Mouse (Mus musculus) adrenal gland, postnatal 14 days (tissue): ENCODE results near the gene Tmem42. TPM values are rescaled to one million over a fixed set of nuclear protein-coding genes. Genes with fewer than 3 reads are reported as not detected.
A peak's percentile ranks its signal among the peaks of the same experiment; 100 is the strongest.

Source experiments
- DNase-seq: peaks from one replicate; pipeline ENCODE4 v3.0.0; 2021; ENCODE audit warnings: mixed read lengths
- long read RNA-seq, 2 experiments: library from polyadenylated mRNA; stranded (forward); transcript quantifications; one replicate each; pipeline ENCODE4 v2.0.0; 2021
- total RNA-seq: library from RNA; stranded (reverse); gene quantifications from 2 replicates; pipeline ENCODE4 v1.2.3, GENCODE M21; 2021

Tmem42 gene
- total RNA-seq = 14.8 and 19.3 TPM in 2 replicates
- long read RNA-seq, experiment 1, transcript Tmem42-201 (3 exons, 1,041 nt) = major isoform, 41 of 45 reads
- long read RNA-seq, experiment 1, partial matches to known transcripts = 2 of 45 reads
- long read RNA-seq, experiment 1, other reads (novel, unspliced or antisense) = 2 of 45 reads
- long read RNA-seq, experiment 2, transcript Tmem42-201 (3 exons, 1,041 nt) = major isoform, 20 of 21 reads
- long read RNA-seq, experiment 2, partial matches to known transcripts = 0 of 21 reads
- long read RNA-seq, experiment 2, other reads (novel, unspliced or antisense) = 1 of 21 reads

DNA sequence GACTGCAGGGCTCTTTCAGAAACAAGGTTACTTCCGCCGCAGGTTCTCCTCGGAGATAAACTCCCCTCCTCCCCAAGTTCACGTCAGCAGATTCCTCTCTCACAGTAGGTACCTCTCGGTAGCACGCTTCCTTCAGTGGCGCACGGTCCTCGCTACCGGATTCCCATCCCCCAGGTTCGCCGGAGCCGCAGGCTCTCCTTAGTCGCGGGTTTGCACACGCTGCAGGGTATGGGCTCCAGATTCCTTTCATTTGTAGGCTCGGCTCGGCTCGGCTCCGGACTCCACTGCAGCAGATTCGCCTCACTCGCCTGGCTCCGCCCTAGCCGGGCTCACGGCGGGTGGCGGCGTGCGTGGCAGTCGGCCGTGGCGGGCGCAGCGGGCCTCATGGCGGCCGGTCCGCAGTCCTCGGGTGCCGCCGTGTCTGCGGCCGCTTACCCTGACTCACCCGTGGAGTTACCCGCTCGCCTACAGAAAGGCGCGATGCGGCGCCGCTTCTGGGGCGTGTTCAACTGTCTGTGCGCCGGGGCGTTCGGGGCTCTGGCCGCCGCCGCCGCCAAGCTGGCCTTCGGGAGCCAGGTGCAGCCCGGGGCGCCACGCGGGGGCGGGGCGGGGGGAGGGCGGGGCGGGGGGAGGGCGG lies at the start of gene Tmem42:
Gene Tmem42 (plus strand): TSS at position 332 of the 637 bp plus-strand sequence.
- peak; percentile 93 for DNase-seq

DNA sequence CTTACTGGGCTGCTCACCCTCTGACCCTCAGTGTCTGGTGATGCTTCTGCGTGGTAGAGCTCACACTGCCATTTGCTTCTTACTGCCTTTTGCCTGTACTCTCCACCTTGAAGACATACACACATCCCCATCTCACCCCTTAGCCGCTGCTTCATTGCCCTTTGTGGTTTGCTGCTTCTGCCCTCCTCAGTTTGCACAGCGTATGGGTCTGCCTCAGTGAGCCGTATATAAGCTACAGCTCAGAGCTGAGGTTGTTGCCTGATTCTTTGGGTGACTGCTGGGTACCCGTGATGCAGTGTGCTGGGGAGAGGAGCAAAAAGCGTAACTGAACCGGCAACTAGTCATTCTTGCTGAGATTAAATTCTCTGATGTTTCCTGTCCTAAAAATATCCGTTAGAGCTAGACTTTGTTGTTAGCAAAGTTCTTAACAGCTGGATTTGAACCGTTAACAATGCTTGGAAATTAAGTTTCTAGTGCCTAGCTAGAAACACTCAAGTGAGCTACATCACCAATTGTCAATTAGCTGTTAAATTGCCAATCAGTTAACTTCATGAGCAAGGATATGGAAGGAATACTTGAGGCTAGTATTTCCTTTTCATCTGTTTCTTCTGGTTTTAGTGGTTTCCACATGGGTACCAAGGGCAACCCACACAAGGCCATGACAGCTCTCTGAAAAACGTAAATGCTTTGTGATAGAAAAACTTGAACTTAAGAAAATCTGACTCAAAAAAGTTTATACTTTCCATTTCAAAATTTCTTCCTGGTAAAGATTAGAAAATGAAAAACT lies 22.5 kb upstream of the Tmem42 start:
- DNase-seq = no peak

DNA sequence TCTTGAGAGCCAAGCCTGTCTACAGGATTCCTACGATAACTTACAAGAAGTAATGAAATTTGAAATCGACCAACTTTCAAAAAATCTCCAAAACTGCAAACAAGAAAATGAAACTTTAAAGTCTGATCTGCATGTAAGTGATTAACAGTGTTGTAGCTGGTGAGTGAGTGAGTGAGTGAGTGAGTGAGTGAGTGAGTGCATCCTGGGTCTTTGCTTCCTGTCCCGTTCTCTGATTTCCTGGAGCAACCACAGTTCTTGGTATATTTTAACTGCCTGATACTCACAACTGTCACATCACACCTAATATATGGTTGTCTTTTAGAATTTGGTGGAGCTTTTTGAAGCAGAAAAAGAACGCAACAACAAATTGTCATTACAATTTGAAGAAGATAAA lies 21.9 kb upstream of the Tmem42 start:
- DNase-seq = no peak

DNA sequence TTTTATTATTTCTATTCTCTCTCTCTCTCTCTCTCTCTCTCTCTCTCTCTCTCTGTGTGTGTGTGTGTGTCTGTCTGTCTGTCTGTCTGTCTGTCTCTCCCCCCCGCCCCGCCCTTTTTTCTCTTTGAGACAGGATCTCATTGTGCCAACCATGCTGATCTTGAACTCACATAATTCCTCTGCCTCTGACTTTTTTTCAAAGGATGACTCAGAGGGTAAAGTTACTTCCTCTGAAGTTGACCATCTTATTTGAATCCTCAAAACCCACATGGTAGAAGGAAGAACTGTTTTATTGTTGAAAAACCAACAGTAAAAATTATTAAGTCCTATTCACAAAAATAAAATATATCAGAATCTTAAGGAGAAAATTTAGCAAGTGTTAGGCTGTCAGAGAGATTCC lies 16.4 kb upstream of the Tmem42 start:
- no peak for DNase-seq

DNA sequence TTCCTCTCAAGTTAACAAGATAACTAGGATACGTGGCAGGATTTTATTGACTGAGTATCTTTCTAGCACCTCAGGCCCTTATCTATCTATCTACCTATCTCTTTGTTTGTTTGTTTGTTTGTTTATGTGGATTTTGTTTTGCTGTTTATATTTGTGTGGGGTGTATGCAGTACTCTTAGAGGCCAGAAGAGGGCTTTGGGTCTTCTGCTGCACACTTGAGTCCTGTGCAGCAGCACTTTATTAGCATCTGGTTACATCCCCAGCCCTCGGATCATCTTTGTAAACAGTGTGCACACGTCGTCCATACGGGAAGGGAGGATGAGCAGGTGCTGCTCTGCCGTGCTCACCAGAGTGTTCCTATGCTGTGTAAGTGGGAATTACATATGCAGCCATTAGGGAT lies 15.1 kb upstream of the Tmem42 start:
- no peak for DNase-seq

DNA sequence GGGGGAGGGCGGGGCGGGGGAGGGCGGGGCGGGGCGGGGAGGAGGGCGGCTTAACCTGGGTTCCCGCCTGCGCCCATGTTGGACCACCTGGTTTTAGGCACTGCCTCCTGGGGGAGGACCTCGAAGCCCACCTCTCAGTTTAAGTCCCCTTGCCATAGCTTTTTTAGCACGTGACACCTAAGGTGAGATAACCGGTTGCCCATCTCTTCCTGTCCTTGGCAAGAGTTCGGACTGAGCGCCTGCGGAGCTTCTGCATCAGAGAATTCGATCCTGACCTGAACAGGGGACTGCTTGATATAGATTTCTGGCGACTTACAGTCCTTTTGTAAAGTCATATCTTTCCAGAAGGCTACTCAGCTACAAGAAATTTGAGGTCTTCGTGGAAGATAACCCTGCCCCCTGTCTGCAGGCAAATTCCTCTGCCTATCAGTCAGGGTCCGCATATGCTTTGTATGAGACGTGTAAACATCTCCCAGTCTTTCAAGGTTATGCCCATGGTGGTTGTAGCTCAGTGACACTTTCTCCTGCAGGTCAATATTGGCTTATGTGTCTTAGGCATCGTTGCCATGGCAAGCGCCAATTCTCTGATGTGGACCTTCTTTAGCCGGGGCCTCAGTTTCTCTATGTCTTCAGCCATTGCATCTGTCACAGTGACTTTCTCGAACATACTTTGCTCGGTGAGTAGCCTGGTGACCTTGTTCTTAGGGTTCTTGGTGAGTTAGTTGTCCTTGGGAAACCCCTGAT lies 682 bp downstream of the Tmem42 start:
- DNase-seq = no peak

DNA sequence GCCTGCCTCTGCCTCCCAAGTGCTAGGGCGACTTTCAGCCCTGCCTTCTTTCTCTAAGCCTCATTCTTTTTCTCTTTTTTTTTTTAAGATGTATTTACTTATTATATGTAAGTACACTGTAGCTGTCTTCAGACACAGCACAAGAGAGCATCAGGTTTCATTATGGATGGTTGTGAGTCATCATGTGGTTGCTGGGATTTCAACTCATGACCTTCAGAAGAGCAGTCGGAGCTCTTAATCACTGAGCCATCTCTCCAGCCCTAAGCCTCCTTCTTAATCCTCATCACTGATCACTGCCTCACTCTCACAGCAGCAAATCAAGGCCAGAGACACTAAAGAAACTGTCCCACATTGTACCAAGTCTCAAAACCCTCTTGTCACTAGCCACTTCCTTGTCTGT lies 3.1 kb downstream of the Tmem42 start:
- DNase-seq = peak; percentile 9

DNA sequence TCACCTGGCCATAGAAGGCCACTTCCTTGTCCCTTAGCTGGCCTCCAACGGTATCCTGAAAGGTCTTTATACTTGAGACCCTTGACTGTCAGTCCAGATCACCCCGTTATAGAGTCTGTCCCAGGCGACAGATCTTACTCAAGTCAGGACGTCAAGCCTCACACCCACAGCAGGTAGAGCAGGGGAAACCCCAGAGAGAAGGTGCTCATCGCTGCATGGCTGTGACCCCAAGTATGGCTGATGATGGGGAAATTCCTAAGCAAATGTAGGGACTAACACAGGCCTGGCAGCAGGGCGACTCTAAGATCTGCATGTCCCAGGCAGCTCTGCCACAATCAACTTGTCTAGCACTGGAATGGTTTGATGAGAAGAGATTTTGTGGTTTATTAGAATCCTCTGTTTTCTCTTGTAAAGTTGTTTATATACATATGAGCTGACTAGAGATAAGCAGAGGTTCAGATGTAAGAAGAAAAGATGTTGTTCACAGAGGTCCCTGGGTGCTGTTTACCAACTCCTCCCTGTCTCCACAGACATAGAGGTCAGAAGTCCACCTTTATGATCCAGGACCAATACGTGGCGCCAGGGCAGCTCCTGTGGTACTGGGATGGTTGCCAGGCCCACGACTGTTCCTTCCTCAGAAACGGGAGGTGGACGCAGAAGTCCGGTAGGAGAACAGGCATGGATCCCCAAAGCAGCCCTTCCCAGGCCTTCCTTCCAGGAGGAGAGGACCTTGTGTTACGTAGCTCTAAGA lies 10.5 kb downstream of the Tmem42 start:
- no peak for DNase-seq

DNA sequence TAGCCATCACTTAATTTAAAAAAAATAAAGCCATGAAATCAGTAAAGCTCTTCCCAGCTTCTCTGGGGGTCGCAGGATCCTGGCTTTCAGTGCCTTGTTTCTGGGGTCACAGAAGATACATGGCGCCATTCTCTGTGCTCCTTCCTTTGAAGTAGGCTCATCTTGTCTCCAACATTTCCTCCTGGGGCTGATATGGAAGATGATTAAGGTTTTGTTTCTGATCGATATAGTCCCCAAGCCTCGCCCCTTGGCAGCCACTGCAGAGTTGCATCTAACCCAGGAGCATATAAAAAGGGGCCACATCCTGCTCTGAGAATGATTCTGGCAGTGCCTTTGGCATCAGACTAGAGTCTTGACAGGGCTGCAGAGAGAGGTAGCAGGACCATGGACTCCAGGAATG lies 13.3 kb downstream of the Tmem42 start, which contains the start of gene Tgm4:
Gene Tgm4 (plus strand): TSS at position 301 of the 400 bp plus-strand sequence.
- no peak for DNase-seq

DNA sequence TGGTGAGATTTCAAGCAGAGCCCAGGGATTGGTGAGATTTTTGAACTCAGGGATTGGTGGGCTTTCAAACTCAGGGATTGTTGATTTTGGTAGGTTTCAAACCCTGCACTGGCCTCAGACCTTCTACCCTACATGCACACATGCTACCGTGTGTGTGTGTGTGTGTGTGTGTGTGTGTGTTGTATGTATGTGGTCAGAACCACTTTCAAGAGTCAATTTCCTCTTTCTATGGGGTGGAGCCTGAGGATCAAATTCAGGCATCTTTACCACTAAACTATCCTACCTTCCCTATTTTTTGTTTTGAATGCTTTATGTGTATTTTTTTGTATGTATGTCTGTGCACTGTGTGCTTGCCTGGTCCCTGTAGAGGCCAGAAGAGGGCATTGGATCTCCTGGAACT lies 26.5 kb downstream of the Tmem42 start:
- DNase-seq = no peak

DNA sequence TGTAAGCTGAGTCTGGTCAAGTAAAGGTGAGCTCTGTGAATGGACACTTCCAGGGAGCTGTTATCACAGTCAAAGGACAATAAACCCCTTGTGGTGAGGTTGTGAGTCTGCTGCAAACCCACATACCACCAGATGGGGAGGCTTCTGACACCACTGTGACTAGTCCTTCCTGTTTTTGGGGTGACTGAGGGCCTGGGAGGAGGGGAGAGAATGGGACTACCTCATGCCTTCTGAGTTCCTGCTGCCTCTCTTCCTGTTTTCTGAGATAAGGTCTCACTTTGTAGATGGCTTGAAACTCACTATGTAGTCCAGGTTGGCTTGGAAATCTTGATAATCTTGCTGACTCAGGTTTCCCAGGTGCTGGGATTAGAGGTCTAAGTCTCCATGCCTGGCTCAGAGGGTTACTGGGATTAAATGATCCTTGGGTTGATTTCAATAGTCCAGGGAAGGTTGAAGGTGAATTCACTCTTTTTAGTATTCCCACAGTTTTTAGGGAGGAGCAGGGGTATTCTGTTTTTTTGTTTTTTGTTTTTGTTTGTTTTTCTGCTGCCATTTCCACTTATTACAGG lies 37.7 kb downstream of the Tmem42 start:
- no peak for DNase-seq

DNA sequence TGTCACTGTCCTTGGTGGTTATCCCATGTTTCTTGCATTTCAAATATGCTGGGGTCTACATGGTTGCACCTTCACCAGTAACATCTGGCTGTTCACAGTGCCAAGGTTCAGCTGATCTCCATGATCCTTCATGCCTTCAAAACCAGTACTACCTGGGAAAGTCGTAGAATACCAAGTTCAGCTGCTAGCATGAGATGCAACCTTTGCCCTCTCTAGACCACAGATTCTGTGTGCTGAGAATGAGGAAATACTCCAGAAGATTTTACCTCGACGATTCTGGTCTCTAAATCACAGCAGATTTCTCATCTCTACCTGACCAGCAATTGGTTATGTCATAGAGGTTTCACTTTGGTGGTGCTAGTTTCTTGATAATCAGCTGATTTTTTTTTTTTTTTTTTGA lies 39.0 kb downstream of the Tmem42 start:
- no peak for DNase-seq

Other genes starting within 250 kb of the Tmem42 start
- 16.7 and 17.7 TPM in 2 replicates for gene Tcaim, start 215.8 kb upstream of the Tmem42 start, total RNA-seq
- not detected in 2 replicates for gene Gm35549, start 177.3 kb upstream of the Tmem42 start, total RNA-seq
- 100 and 106 TPM in 2 replicates for gene Zfp445, start 155.3 kb upstream of the Tmem42 start, total RNA-seq
- 9.3 and 11.5 TPM in 2 replicates for gene Zkscan7, start 135.6 kb upstream of the Tmem42 start, total RNA-seq
- 4.1 and 5.7 TPM in 2 replicates for gene Zfp105, start 98.3 kb upstream of the Tmem42 start, total RNA-seq
- gene 1110059G10Rik, start 70.3 kb upstream of the Tmem42 start, total RNA-seq = 21.9 and 22.4 TPM in 2 replicates
- 10.8 and 12.2 TPM in 2 replicates for gene Kif15, start 70.3 kb upstream of the Tmem42 start, total RNA-seq
- 0.70 and 0.86 TPM in 2 replicates for gene Tgm4, start 13.4 kb downstream of the Tmem42 start, total RNA-seq
- gene Zdhhc3, start 91.9 kb downstream of the Tmem42 start, total RNA-seq = 59.7 and 62.8 TPM in 2 replicates
- gene Exosc7, start 91.9 kb downstream of the Tmem42 start, total RNA-seq = 40.9 and 44.2 TPM in 2 replicates
- 41.7 and 44.4 TPM in 2 replicates for gene Clec3b, start 129.6 kb downstream of the Tmem42 start, total RNA-seq
- 0.30 and 0.85 TPM in 2 replicates for gene Cdcp1, start 194.7 kb downstream of the Tmem42 start, total RNA-seq
- 12.9 and 16.1 TPM in 2 replicates for gene Tmem158, start 239.4 kb downstream of the Tmem42 start, total RNA-seq